Mouse (Mus musculus): ENCODE measurements around the gene Pth. TPM values are rescaled to one million over a fixed set of nuclear protein-coding genes. Genes with fewer than 3 reads are reported as not detected.

Pth gene
- polyA plus RNA-seq, 1 experiment from 2014 or later: not detected

GRCm38 (mm10) chr7:113367440-113367839 is 20.9 kb downstream of the Pth start:
- Histone ChIP-seq H3K27me3 (ENCODE audit: control insufficient read depth, insufficient read depth, low read length) (no peaks in the 10 kb centered on the region), H3K4me3 (ENCODE audit: low read depth, low read length) (no peak overlapping the region), H3K4me1 (replicated peaks; ENCODE audit: control insufficient read depth, insufficient read depth) (no peaks in the 10 kb centered on the region), H3K4me2 (replicated peaks; ENCODE audit: low read depth) (no peak overlapping the region), H3K9me3 (ENCODE audit: control insufficient read depth, low read length) (no peaks in the 10 kb centered on the region), H3K9ac (ENCODE audit: low read length) (no peak overlapping the region), H3K27ac (replicated peaks) (no peak overlapping the region), H3K36me3 (ENCODE audit: control insufficient read depth, insufficient read depth, low read length) (no peaks in the 10 kb centered on the region)
- TF ChIP-seq EP300 (optimal IDR thresholded peaks at IDR 0.05) (no peak), CTCF (IDR thresholded peaks at IDR 0.05; ENCODE audit: low read depth) (no peak)
- no peak for ATAC-seq (ENCODE audit: low FRiP score, low TSS enrichment)
- no peak for DNase-seq (ENCODE audit: low spot score)
- WGBS: 77% methylated on average over 4 of the region's 4 CpGs

GRCm38 (mm10) chr7:113349089-113349488 is 39.3 kb downstream of the Pth start:
- no peak overlapping the region for H3K4me3 ChIP-seq (ENCODE audit: low read depth, low read length)
- H3K9me3 ChIP-seq (ENCODE audit: control insufficient read depth, low read length): no peaks in the 10 kb centered on the region
- no peaks in the 10 kb centered on the region for H3K36me3 ChIP-seq (ENCODE audit: control insufficient read depth, insufficient read depth, low read length)
- TF ChIP-seq CTCF (IDR thresholded peaks at IDR 0.05; ENCODE audit: low read depth) (no peak), EP300 (optimal IDR thresholded peaks at IDR 0.05) (no peak)
- no peak overlapping the region for H3K27ac ChIP-seq (replicated peaks)
- DNase-seq (ENCODE audit: low spot score) (no peak), ATAC-seq (ENCODE audit: low FRiP score, low TSS enrichment) (no peak)
- no peaks in the 10 kb centered on the region for H3K27me3 ChIP-seq (ENCODE audit: control insufficient read depth, insufficient read depth, low read length)
- no peak overlapping the region for H3K9ac ChIP-seq (ENCODE audit: low read length)
- no peaks in the 10 kb centered on the region for H3K4me1 ChIP-seq (replicated peaks; ENCODE audit: control insufficient read depth, insufficient read depth)
- no peak overlapping the region for H3K4me2 ChIP-seq (replicated peaks; ENCODE audit: low read depth)
- WGBS: 56% methylated on average over 1 of the region's 1 CpGs

GRCm38 (mm10) chr7:113347694-113348093 is 40.7 kb downstream of the Pth start:
- no peaks in the 10 kb centered on the region for H3K4me1 ChIP-seq (replicated peaks; ENCODE audit: control insufficient read depth, insufficient read depth)
- WGBS: 88% methylated on average over 2 of the region's 2 CpGs
- DNase-seq (ENCODE audit: low spot score) (no peak), ATAC-seq (ENCODE audit: low FRiP score, low TSS enrichment) (no peak)
- no peak overlapping the region for H3K4me3 ChIP-seq (ENCODE audit: low read depth, low read length)
- no peaks in the 10 kb centered on the region for H3K27me3 ChIP-seq (ENCODE audit: control insufficient read depth, insufficient read depth, low read length)
- no peak for TF ChIP-seq EP300 (optimal IDR thresholded peaks at IDR 0.05)
- no peak for TF ChIP-seq CTCF (IDR thresholded peaks at IDR 0.05; ENCODE audit: low read depth)
- H3K36me3 ChIP-seq (ENCODE audit: control insufficient read depth, insufficient read depth, low read length): no peaks in the 10 kb centered on the region
- H3K4me2 ChIP-seq (replicated peaks; ENCODE audit: low read depth): no peak overlapping the region
- H3K9me3 ChIP-seq (ENCODE audit: control insufficient read depth, low read length): no peaks in the 10 kb centered on the region
- H3K27ac ChIP-seq (replicated peaks): no peak overlapping the region
- no peak overlapping the region for H3K9ac ChIP-seq (ENCODE audit: low read length)

GRCm38 (mm10) chr7:113347271-113347670 is 41.1 kb downstream of the Pth start:
- WGBS: 29% methylated on average over 4 of the region's 4 CpGs
- no peaks in the 10 kb centered on the region for H3K36me3 ChIP-seq (ENCODE audit: control insufficient read depth, insufficient read depth, low read length)
- H3K27me3 ChIP-seq (ENCODE audit: control insufficient read depth, insufficient read depth, low read length): no peaks in the 10 kb centered on the region
- H3K4me2 ChIP-seq (replicated peaks; ENCODE audit: low read depth): no peak overlapping the region
- no peak overlapping the region for H3K4me3 ChIP-seq (ENCODE audit: low read depth, low read length)
- ATAC-seq (ENCODE audit: low FRiP score, low TSS enrichment) (no peak), DNase-seq (ENCODE audit: low spot score) (no peak)
- H3K9me3 ChIP-seq (ENCODE audit: control insufficient read depth, low read length): no peaks in the 10 kb centered on the region
- TF ChIP-seq CTCF (IDR thresholded peaks at IDR 0.05; ENCODE audit: low read depth) (no peak), EP300 (optimal IDR thresholded peaks at IDR 0.05) (no peak)
- H3K9ac ChIP-seq (ENCODE audit: low read length): no peak overlapping the region
- H3K4me1 ChIP-seq (replicated peaks; ENCODE audit: control insufficient read depth, insufficient read depth): no peaks in the 10 kb centered on the region
- no peak overlapping the region for H3K27ac ChIP-seq (replicated peaks)

Other genes starting within 250 kb of the Pth start
- 6.6 and 7.3 TPM in 2 replicates for gene Arntl, start 181.1 kb downstream of the Pth start, polyA plus RNA-seq (2015; fragmentation: Nextera tagmentation; extraction: Ambion mirVana)
- gene Btbd10, start 19.2 kb downstream of the Pth start, polyA plus RNA-seq (2015; fragmentation: Nextera tagmentation; extraction: Ambion mirVana): 15.9 and 17.2 TPM in 2 replicates
- gene Far1, start 125.3 kb upstream of the Pth start, polyA plus RNA-seq (2015; fragmentation: Nextera tagmentation; extraction: Ambion mirVana): 76.8 and 77.9 TPM in 2 replicates

All from stomach, postnatal 0 days (tissue).